Mouse (Mus musculus): ENCODE results near the gene Samd4b.
A peak's percentile ranks its signal among the peaks of the same experiment; 100 is the strongest.
"Not testable (repeated sequence)": the region's sequence is repeated elsewhere in the genome, so short reads cannot be mapped to it uniquely, and the experiment has no call there.

Samd4b gene

GRCm38 (mm10) chr7:28561967-28562366, 36.0 kb downstream of the Samd4b start:
- DNase-seq (ENCODE audit: low spot score in 2 of 2) = no peak

DNA sequence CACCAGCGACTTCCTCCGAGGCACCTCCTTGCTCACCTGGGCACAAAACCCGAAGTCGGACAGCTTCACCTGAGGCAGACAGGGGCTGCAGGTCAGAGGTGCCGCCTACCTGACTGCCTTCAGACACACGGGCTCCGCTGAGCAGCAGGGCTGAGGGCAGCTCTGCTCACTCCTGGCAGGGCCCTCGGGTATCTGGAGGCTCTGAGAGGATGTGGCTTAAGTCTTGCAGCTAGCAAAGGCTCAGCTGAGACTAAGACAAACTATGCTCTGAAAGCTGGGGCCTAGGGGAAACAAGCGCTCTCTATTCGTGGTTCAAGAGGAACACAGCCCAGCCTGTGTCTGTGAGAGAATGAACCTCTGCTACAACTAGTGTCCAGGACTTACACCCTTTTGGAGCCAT, 37.1 kb downstream of the Samd4b start:
- DNase-seq (ENCODE audit: low spot score in 2 of 2) = no peak

DNA sequence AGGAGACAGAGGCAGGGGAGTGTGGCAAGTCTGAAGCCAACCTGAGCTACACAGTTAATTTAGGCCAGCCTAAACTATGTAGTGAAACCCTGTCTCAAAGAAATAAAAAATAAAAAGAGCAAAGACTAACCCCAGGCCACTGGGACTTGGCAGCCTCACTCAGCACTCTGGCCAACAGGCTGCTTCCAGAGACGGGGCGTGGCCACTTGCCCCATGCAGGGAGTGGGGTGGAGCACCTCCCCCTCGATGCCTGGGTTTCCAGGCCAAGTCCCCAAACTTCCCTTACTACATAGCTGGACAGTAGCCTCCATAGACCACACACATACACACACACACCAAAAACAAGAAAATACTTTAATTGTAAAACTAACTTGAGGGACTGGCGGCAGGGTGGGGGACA, 39.5 kb downstream of the Samd4b start:
- DNase-seq (ENCODE audit: low spot score in 2 of 2) = no peak

DNA sequence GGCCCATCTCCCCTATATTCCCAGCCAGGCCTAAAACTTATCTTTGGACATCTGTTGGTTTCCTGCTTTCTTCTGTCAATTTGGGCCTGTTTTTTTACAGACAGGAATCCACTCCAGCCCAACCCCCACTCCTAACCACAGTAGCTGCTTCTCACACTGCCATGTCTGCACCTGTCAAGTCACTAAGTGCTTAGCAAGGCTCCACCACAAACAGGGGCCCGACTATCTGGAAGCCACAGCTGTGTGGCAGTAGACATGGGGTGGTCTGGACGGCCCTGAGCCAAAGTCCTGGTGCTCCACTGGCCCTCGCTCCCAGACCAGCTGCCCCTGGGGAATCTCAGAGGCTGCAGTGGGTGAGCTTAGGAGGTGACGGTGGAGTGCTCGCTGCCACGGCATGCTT, 40.2 kb downstream of the Samd4b start:
- no peak for DNase-seq (ENCODE audit: low spot score in 2 of 2)

GRCm38 (mm10) chr7:28557069-28557468, 40.9 kb downstream of the Samd4b start:
- DNase-seq (ENCODE audit: low spot score in 2 of 2) = no peak

DNA sequence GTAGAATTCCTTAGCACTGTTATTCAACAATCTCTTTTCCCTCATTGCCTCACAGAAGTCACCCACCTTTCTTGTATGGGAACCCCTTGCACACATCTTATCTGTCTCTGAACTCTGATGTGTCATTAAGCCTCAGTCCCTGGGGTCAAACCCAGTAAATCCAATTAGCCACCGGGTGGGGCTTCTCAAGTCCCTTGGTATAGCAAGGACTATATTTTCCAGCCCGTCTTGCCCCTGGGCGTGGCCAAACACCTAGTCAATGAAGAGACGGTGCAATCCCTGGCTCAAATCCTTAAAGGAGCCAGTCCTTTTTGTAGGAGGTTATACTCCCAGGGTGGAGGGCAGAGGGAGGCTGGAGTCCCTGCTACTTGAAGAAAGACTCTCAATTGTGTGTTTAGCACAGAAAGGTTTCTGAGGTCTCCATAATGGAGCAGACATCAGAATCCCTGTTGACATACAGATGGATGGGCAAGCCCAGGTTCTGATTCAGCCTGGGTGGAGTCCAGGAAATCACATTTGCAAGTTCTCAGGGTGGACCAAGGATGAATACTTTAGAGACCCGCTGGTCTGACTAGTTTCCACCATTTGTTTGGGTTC, 41.9 kb downstream of the Samd4b start:
- no peak for DNase-seq (ENCODE audit: low spot score in 2 of 2)

DNA sequence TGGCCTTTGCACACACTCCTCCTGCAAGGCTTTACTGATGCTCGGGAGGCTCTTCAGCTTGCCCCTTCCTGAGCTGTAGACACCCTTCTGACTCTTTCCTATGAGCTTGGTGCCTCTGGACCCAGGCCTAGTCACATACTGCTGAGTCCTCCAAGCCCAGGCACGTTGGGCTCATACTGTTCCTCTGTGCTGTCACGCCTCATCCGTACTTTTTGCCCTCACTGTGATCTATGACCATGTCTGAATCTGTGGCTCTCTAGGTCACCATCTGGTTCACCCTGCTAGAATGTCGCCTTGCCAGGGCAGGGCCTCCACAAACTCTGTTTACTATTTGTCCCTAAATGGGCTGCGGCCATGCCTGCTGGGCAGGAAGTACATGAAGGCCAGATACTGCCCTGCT, 44.9 kb downstream of the Samd4b start:
- DNase-seq (ENCODE audit: low spot score in 2 of 2) = no peak

GRCm38 (mm10) chr7:28547628-28548027, 50.3 kb downstream of the Samd4b start:
- DNase-seq (ENCODE audit: low spot score in 2 of 2) = no peak

GRCm38 (mm10) chr7:28547154-28547553, 50.8 kb downstream of the Samd4b start, which contains the start of gene Nccrp1:
Gene Nccrp1, minus strand, starts transcription at chr7:28547254.
- DNase-seq (ENCODE audit: low spot score in 2 of 2) = no peak

- DNase-seq (ENCODE audit: low spot score in 2 of 2) = no peak
Observed at GRCm38 (mm10) chr7:28546649-28547048, 51.3 kb downstream of the Samd4b start.

GRCm38 (mm10) chr7:28545891-28546210, 52.1 kb downstream of the Samd4b start:
- no peak for DNase-seq (ENCODE audit: low spot score in 2 of 2)

GRCm38 (mm10) chr7:28545048-28545890, 52.7 kb downstream of the Samd4b start:
- no peak for DNase-seq (ENCODE audit: low spot score in 2 of 2)

DNA sequence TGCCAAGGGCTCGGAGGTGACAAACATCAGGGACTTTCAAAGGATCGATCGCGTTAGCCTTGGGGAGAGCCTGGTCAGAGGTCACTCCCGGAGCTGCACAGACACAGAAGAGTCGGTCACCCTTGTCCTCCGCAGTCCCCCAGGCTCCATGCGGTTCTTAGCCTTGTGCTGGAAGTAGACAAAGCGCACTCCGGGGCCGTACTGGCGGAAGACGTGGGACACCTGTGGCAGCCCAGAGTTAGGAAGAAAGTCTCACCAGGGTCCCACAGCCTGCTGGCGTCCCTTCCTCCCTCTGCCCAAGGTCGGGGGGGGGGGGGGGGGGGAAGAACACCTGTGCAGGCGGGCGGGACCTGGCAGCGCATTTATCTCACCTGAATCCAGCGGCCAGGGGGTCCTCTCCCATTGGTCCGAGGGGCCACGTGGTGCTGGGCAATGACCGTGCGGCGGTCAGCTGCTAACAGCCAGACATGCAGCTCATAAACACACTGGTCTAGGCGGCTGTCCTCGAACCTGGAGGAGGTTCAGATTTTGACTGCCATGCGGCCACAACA, 53.8 kb downstream of the Samd4b start:
- no peak for DNase-seq (ENCODE audit: low spot score in 2 of 2)

GRCm38 (mm10) chr7:28540526-28540925, 57.4 kb downstream of the Samd4b start, which contains the start of gene Sycn:
Gene Sycn, plus strand, starts transcription at chr7:28540885.
- DNase-seq (ENCODE audit: low spot score in 2 of 2) = no peak

- not testable (repeated sequence) for DNase-seq (ENCODE audit: low spot score in 2 of 2)
Observed at GRCm38 (mm10) chr7:28538886-28539285, 59.1 kb downstream of the Samd4b start.

- no peak for DNase-seq (ENCODE audit: low spot score in 2 of 2)
Observed at GRCm38 (mm10) chr7:28532005-28532404, 65.9 kb downstream of the Samd4b start.

DNA sequence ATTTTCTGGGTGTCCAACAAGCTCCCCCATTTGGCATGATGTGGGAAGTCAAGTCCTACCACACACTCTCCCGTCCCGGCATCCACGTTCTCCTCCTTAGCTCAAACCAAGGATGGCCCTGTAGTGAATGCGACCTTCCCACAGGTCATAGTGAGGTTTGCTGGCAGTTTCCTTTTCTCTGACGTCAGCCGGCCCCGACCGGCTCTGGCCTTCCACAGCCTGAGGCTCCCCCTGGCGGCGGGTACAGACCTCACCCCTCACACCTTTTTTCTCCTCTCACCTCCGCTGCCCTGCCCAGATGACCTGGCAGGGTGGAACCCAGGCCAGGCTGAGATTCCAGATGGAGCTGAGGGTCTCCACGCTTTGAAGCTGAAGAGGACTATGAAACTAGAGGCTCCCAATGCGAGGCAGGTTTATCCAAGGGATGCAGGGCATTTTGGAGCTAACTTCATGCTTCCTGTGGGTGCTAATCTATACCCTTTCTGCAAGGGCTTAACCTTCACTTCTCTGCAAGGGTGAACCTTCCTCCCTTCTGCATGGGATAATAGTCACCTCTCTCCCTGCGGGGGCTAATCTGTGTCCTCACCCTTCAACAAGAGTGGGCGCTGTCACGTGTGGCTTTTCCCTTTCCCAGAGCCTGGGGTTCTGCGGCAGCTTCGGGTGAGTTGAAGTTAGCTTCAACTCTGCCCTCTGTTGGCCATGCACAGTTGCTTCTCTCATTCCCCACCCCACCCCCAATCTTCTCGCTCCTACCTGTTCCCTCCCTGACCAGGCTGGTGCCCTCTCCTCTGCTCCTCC, 69.8 kb downstream of the Samd4b start:
- DNase-seq (ENCODE audit: low spot score in 2 of 2) = peak in 1 of 2 experiments; percentile 45

DNA sequence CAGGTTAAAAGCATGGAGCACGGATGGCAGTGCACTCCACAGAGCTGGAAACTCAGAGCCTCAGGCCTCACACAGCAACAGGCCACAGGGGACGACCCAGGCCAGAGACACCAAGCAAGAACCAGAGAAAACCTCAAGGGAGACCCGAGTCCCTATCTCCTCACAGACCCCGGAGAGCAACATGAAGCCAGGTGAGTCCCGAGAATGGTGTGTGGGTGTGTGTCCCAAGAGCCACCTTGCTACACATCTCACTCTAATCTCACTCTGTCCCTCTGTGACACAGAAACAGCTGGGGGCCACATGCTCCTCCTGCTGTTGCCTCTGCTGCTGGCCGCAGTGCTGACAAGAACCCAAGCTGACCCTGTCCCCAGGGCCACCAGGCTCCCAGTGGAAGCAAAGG, 75.4 kb downstream of the Samd4b start, which contains the start of gene Ifnl3:
Ifnl3 (plus strand) TSS at position 301 of the 400 bp plus-strand sequence.
- DNase-seq (ENCODE audit: low spot score in 2 of 2) = not testable (repeated sequence)

DNA sequence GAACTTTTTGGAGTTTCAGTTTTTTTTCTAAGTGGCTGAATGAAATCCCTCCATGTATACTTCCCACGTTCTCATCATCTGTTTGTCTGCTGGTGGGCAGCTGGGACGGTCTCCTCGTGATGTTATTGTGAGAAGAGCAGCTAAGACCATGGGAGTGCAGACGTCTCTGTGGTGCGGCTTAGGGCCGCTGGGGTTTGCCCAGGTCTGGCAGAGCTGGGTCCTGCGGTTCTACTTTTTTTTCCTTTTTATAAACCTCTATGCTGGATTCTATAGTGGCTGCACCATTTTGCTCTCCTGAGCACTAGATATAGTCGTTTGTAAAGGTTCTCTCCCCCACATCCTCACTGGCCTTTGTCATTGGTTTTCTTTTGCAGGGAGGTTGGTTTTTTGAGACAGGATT, 86.5 kb downstream of the Samd4b start:
- no peak for DNase-seq (ENCODE audit: low spot score in 2 of 2)

DNA sequence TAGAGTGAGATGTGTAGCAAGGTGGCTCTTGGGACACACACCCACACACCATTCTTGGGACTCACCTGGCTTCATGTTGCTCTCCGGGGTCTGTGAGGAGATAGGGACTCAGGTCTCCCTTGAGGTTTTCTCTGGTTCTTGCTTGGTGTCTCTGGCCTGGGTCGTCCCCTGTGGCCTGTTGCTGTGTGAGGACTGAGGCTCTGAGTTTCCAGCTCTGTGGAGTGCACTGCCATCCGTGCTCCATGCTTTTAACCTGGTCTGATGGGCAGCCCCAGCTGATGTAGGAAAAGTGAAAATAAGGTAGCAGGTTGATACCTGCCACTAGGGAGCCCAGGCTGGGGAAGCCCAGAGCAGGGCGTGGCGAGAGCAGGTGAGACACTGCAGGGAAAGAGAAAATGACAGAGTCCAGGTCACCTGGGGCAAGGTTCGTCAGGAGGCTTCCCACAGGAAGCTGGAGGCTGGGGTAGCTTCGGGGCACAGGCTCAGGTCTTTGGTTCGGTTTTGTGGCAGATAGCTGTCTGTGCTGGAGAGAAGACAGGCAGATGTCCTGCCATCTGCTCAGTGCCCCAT, 87.5 kb downstream of the Samd4b start, which contains the start of gene Ifnl2:
Ifnl2 (minus strand) TSS at position 51 of the 570 bp plus-strand sequence.
- not testable (repeated sequence) for DNase-seq (ENCODE audit: low spot score in 2 of 2)

GRCm38 (mm10) chr7:28509121-28509520, 88.8 kb downstream of the Samd4b start:
- DNase-seq (ENCODE audit: low spot score in 2 of 2) = not testable (repeated sequence)

DNA sequence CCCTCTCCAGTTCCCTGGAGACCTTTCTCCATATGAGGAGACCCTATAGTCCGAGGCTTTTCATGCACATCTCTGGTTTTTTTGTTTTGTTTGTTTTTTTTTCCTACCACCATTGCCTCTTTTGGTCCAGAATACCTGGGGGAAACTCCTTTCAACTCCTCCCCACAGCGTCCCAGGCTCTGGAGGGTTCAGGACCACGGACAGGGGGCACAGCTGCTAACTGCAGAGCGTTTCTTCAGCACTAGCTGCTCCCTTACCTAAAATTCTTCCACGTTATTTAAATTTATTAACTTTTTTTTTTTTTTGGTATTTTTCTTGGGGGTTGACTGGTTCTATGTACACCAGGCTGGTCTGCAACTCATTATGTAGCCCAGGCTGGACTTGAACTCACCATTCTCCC, 92.4 kb downstream of the Samd4b start:
- DNase-seq (ENCODE audit: low spot score in 2 of 2) = no peak

Measured in frontal cortex, postnatal 14 days (tissue).